Mouse (Mus musculus): ENCODE data around the gene Cacna1e.

Gene Cacna1e

GRCm38 (mm10) chr1:154515350-154515749 is 369.0 kb downstream of the Cacna1e start:
- no peak for DNase-seq (ENCODE audit: low spot score in 2 of 2)

DNA sequence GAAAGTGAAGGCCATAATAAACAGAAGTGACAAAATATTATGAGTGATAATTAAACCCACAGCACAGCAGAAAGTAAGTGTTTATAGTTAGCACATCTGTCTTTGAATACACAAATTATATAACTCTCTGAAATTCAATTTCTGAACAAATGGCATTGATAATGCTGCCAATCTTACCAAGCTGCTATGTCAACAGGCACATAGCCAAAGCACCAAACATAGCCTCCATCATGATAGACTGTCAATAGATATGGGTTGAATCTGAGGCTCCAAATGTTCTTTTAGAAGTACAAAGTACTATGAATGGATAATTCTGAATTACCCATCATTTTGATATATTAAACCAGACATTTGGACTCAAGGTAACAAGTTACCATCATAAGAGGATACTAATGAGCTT is 372.6 kb downstream of the Cacna1e start:
- DNase-seq (ENCODE audit: low spot score in 2 of 2): no peak

- no peak for DNase-seq (ENCODE audit: low spot score in 2 of 2)
These were observed 380.3 kb downstream of the Cacna1e start for GRCm38 (mm10) chr1:154504005-154504404.

- DNase-seq (ENCODE audit: low spot score in 2 of 2): peak in 1 of 2 experiments; percentile 23
These were observed 383.4 kb downstream of the Cacna1e start for GRCm38 (mm10) chr1:154500869-154501268.

DNA sequence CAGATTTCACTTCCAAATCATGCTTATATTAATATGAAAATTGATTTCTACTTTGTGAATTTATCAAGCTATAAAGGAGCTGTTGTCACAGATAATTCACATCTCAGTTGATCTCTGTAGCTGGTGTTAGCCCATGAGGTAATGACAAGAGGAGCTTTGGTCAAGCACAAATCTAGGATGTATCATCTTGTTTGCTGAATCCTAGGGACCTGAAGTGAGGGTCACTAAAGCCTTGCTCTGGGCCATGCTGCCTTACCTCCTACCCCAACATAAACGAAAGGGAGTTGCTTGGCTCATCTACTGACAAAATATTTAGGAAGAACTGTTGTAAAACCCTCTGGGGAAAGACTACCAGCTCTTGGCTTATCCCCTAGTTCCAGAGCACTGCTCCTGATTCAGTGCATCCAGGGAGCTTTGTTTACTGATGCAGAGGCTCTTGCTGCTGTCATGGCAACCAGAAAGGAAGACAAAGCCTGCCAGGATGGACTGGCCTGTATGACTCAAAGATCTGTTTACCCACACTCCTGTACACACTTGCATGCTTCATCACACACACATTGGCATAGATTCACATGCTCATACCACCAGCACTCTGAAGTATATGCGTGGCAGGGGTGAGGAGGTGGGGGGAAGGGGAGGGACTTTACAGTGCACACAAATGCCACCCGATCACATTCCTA is 384.0 kb downstream of the Cacna1e start:
- peak; percentile 57 to 62 for DNase-seq (ENCODE audit: low spot score in 2 of 2)

DNA sequence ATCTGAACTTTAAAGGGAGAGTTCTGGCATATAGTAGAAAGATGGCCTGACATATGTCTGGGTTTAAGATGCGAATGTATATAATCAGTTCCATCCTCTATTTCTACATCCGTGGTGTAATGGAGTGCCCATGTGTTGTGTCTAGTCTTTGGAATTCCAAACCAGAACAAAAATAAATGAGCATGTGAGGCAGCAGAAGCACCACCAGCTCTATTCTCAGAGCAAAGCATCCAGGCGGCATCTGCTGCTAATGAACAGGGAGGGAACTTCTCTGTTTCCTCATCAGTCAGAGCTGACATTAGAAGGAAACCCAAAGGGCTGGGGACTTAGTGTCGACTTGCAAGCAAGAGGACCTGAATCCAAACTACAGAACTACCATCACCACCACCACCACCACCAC is 385.5 kb downstream of the Cacna1e start:
- DNase-seq (ENCODE audit: low spot score in 2 of 2): no peak

- DNase-seq (ENCODE audit: low spot score in 2 of 2): no peak
These were observed 393.2 kb downstream of the Cacna1e start for GRCm38 (mm10) chr1:154491071-154491470.

GRCm38 (mm10) chr1:154476671-154477070 is 407.6 kb downstream of the Cacna1e start:
- no peak for DNase-seq (ENCODE audit: low spot score in 2 of 2)

GRCm38 (mm10) chr1:154475706-154476105 is 408.6 kb downstream of the Cacna1e start:
- DNase-seq (ENCODE audit: low spot score in 2 of 2): peak in 1 of 2 experiments; percentile 44

GRCm38 (mm10) chr1:154474156-154474555 is 410.1 kb downstream of the Cacna1e start:
- DNase-seq (ENCODE audit: low spot score in 2 of 2): no peak

DNA sequence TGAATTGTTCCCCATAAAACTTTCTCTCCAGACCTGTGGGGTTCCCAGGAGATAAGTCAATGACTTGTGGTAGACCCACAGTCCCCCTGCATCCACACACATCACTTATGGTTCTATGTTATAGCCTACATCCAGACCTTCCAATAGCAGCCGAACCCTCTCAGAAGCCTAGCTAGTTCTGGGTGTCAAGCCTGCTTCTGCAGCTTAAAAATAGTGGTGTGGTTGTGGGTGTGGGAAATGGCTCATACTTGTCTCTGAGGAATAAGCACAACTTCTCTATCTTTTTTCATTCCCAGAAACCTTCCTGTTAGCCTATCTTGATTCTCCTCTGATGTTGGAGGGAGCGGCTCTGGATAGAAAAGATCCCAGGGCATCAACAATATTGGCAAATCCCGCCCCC is 417.0 kb downstream of the Cacna1e start:
- DNase-seq (ENCODE audit: low spot score in 2 of 2): no peak

GRCm38 (mm10) chr1:154461521-154461920 is 422.8 kb downstream of the Cacna1e start:
- DNase-seq (ENCODE audit: low spot score in 2 of 2): no peak

GRCm38 (mm10) chr1:154460067-154460466 is 424.2 kb downstream of the Cacna1e start:
- no peak for DNase-seq (ENCODE audit: low spot score in 2 of 2)

GRCm38 (mm10) chr1:154458601-154459000 is 425.7 kb downstream of the Cacna1e start:
- DNase-seq (ENCODE audit: low spot score in 2 of 2): no peak

- no peak for DNase-seq (ENCODE audit: low spot score in 2 of 2)
These were observed 433.5 kb downstream of the Cacna1e start for GRCm38 (mm10) chr1:154450799-154451198.

- no peak for DNase-seq (ENCODE audit: low spot score in 2 of 2)
These were observed 437.8 kb downstream of the Cacna1e start for GRCm38 (mm10) chr1:154446456-154446855.

- DNase-seq (ENCODE audit: low spot score in 2 of 2): no peak
These were observed 450.8 kb downstream of the Cacna1e start for GRCm38 (mm10) chr1:154433520-154433919.

DNA sequence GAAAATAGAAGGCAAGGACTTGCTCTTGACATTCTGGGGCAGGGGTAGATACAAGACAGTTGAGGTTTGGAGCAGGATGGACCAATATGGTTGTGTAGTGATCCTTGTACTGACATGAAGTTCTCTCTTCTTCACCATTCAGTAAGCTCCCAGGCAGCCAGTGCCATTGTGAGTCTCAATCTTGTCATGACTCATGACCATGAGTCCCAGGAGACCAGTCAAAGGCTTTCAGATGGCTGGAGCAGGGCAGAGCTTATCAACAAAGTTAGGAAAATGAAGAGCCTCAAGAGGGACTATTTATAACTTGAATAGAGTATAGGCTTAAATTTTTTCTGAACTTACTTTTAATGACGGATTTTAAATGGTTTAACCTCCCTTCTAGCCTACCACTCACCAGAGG is 451.2 kb downstream of the Cacna1e start:
- no peak for DNase-seq (ENCODE audit: low spot score in 2 of 2)

- DNase-seq (ENCODE audit: low spot score in 2 of 2): peak in 1 of 2 experiments; percentile 25
These were observed 456.0 kb downstream of the Cacna1e start for GRCm38 (mm10) chr1:154428276-154428675.

DNA sequence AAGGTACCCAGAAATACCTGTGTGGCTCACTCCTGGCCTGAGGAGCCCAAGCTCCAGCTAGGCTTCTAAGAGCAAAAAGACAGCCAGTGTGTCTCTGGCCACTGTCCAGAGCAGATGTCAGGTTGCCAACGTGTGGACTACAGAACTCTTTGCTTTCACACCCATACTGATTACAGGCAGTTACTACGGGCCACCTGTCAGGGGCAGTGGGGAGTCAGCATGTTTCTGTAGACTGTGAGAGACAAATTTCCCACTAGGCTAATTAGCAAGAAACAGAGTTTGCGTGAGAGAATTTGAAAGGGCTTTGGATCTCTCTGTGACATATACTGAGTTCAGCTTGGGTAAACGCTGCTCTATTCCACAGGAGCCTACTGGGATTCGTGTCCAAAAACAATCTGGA is 466.0 kb downstream of the Cacna1e start:
- no peak for DNase-seq (ENCODE audit: low spot score in 2 of 2)

DNA sequence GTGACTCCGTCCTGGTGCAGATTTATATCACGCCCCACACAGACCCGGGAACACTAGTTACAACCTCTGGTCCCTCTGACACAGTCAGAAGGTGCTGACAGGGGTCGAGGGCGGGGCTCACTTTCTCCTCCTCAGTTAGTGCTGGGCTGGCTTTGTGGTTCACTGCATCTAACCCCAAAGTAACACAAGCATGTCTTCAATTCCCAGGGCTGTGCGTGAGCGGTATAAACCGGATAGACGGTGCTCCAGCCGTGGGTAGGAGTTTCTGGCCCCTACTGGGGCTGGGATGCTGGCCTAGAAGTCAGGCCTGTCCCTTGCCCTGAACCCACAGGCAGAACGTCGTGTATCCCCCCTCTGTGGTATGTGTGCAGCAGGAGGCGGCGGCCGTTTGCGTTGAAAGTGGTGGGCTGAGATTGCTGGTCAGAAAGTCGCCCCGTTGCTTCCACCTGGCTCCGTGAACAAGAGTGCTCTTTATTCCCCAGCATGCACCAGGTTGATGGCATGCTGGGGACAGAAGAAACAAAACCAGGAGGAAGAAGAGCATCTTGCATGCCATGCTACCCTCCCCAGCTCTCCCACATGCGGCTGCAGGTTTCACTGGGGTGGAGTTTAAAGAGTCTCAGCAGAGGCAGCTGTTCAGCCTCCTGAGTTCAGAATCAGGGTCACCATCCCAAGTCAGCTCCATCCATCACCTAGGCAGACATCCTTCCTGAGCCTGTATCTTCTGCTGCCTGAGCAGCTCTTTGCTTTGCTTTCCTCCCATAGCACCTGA is 467.7 kb downstream of the Cacna1e start:
- DNase-seq (ENCODE audit: low spot score in 2 of 2): no peak

DNA sequence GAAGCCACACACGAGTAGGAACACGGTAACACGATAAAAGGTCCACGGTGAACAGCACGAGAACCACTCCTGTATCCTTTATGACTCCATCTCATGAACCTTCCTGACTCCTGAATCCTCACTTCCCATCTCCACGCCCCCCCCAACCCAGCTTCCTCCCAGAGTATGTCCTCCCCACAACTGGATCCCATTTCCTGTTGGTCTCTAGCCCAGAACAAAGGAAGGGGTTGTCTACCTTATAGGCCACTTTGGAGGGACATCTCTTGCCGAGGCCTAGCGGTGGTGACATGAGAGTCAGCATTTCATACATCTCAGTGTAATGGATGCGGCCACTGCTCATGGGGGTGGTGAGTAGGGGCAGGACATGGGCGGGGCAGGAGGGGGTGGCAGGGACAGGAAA is 468.5 kb downstream of the Cacna1e start:
- no peak for DNase-seq (ENCODE audit: low spot score in 2 of 2)

- DNase-seq (ENCODE audit: low spot score in 2 of 2): no peak
These were observed 471.2 kb downstream of the Cacna1e start for GRCm38 (mm10) chr1:154413138-154413537.

Measured in right cerebral cortex, adult 2 months (tissue).